Mouse (Mus musculus) erythroblast, embryonic 14.5 days (primary cell): ENCODE results near the gene Gm44805. TPM values are rescaled to one million over a fixed set of nuclear protein-coding genes. Genes with fewer than 3 reads are reported as not detected.

Source experiments
- H3K27me3 ChIP-seq: 2 replicates; pipeline ENCODE4 v1.6.1; 2012; ENCODE audit warnings: inconsistent platforms; ENCODE audit not compliant: control insufficient read depth
- H3K36me3 ChIP-seq: 2 replicates; pipeline ENCODE4 v1.6.1; 2012; ENCODE audit warnings: mild to moderate bottlenecking, inconsistent platforms; ENCODE audit not compliant: control insufficient read depth
- H3K4me1 ChIP-seq: 2 replicates; pipeline ENCODE4 v1.6.1; 2012; ENCODE audit warnings: inconsistent platforms; ENCODE audit not compliant: control insufficient read depth
- H3K4me3 ChIP-seq: replicated peaks from 2 replicates; pipeline ENCODE3; 2012; ENCODE audit warnings: moderate library complexity, mild to moderate bottlenecking, inconsistent platforms
- H3K9me3 ChIP-seq: 2 replicates; pipeline ENCODE4 v1.6.1; 2012; ENCODE audit warnings: low read length, inconsistent platforms, mixed read lengths; ENCODE audit not compliant: control insufficient read depth
- GATA1 ChIP-seq: IDR thresholded peaks from 2 replicates; pipeline ENCODE4 v1.6.1; 2012; ENCODE audit warnings: low read length, inconsistent platforms, mixed read lengths
- TAL1 ChIP-seq: IDR thresholded peaks from 3 replicates; pipeline ENCODE4 v1.6.1; 2012; ENCODE audit warnings: low read length, inconsistent platforms, mixed read lengths
- polyA plus RNA-seq: library from polyadenylated mRNA; stranded (reverse); fragments of >175 nt; gene quantifications from 2 replicates; pipeline ENCODE4 v1.2.3, GENCODE M21; 2012

Gm44805 gene
- polyA plus RNA-seq, 1 experiment = not detected

DNA sequence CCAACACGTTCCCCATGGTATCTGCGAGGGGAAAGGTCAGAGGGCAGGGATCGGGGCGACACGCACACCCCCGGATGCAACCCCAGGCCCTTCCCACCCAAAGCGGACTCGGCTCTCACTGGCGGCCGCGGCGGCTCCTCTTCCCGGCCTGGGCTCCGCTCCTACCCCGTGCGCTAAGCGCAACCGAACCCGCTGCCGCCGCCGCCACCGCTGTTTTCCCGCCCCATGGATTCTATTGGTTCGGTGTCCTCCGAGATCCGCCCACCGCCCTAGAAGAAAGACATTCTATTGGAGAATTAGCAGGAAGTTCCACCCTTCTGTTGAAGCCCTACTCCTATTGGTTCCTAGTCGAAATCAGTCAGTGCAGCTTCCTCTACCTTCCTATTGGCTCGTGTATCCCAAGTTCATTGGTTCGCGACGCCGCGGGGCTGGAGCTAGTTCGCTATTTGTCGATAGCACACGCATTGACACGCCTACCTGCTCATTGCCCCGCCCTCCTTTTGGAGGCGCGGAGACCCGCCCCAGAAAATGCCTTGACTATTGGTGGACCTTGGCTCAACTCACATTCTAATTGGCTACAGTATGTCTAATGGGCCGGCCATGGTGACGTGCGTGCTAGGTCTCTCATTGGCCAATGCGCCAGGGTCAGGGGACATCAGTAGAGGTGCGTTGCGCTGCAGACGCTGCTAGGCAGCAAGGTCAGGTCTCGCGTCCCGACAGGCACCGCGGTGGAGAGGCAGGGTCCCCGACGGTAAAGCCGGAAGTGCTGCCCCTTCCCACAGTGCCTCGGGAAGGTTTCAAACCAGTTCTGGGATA is 34.2 kb upstream of the Gm44805 start, which contains the start of gene Tomm40:
Tomm40 (minus strand) TSS at position 200 of the 816 bp plus-strand sequence.
- Histone ChIP-seq H3K4me1 (peaks cover 51% of the 10 kb centered on the region), H3K27me3 (no peaks in the 10 kb centered on the region), H3K4me3 (peak within 1 kb of the TSS; percentile 97), H3K36me3 (peaks cover 35% of the 10 kb centered on the region), H3K9me3 (no peaks in the 10 kb centered on the region)
- TF ChIP-seq GATA1 = no peak
- TF ChIP-seq TAL1 = no peak

DNA sequence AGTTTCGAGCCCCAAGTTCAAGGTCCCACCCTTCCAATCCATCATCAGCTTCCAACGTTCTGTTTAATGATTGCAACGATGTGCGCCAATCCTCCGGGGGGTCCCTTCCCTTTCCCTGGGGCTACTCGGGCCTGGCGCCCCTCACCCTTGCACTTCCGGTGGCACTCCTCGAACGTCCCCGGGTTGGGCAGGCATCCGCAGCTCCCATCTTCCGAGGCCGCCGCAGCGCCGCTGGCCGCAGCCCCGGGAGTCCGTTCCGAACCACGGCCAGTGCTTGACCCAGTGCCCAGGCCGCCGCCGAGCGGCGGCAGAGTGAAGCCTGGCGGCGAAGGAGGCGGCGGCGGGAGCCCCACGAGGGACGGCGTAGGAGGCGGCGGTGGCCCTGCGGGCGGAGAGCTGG is 33.6 kb upstream of the Gm44805 start:
- no peak for TF ChIP-seq TAL1
- no peak for TF ChIP-seq GATA1
- Histone ChIP-seq H3K4me1 (peaks cover 51% of the 10 kb centered on the region), H3K9me3 (no peaks in the 10 kb centered on the region), H3K4me3 (peak overlapping the region; percentile 97), H3K27me3 (no peaks in the 10 kb centered on the region), H3K36me3 (peaks cover 40% of the 10 kb centered on the region)

DNA sequence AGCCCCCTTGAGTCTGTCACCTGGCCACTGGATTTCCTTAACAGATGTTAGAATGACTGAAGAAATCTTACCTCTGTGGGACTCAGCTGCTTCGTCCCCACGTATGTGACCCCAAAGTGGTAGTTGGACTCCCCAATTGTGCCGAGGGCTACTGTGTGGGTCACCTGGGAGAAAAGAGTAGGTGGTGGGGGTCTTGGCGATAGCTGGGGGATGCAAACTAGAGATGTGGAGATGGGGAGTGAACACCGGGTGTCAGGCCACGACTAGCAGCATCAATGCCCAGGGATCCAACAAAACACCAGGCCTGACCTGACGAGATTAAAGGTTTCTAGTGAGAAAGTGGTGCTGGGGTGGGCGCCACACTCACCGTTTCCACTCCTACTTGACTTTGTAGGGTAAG is 32.4 kb upstream of the Gm44805 start:
- Histone ChIP-seq H3K36me3 (peaks cover 52% of the 10 kb centered on the region), H3K4me1 (peaks cover 45% of the 10 kb centered on the region), H3K9me3 (no peaks in the 10 kb centered on the region), H3K27me3 (no peaks in the 10 kb centered on the region), H3K4me3 (peak overlapping the region; percentile 97)
- TF ChIP-seq TAL1 = no peak
- TF ChIP-seq GATA1 = no peak

DNA sequence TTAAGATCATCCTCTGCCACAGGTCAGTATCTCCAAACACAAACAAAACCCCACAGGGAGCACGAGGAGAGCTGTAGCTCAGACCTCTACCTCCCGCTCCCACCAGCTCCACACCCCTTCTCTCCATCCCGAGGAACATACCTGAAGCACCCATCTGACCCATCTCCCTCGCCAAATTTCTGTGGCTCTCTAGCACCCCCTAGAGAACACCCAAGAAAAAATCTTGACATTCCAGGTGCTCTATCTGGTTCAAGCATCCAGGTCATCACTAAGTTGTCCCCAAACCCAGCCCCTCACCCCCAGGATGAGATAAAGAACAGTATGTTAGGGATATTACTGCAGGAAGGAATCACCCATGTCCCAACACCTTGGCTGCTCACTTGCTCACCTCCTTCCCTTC is 32.0 kb upstream of the Gm44805 start:
- Histone ChIP-seq H3K27me3 (no peaks in the 10 kb centered on the region), H3K4me1 (peaks cover 44% of the 10 kb centered on the region), H3K4me3 (no peak overlapping the region), H3K9me3 (no peaks in the 10 kb centered on the region), H3K36me3 (peaks cover 56% of the 10 kb centered on the region)
- TF ChIP-seq TAL1 (no peak), GATA1 (no peak)

DNA sequence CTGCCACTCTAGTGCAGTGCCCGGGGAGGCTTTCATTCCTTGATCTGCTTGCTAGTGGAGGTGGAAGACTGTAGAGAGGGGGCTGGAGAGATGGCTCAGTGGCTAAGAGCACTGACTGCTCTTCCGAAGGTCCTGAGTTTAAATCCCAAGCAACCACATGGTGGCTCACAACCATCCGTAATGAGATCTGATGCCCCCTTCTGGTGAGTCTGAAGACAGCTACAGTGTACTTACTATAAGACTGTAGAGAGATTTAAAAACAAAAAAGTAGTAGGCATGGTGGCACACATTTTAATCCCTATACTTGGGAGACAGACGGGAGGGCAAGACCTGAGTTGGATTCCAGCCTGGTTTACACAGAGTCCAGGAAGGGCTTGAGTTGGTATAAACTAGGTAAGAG is 31.2 kb upstream of the Gm44805 start:
- Histone ChIP-seq H3K4me3 (no peak overlapping the region), H3K4me1 (peaks cover 43% of the 10 kb centered on the region), H3K9me3 (no peaks in the 10 kb centered on the region), H3K27me3 (no peaks in the 10 kb centered on the region), H3K36me3 (peaks cover 63% of the 10 kb centered on the region)
- no peak for TF ChIP-seq GATA1
- no peak for TF ChIP-seq TAL1

DNA sequence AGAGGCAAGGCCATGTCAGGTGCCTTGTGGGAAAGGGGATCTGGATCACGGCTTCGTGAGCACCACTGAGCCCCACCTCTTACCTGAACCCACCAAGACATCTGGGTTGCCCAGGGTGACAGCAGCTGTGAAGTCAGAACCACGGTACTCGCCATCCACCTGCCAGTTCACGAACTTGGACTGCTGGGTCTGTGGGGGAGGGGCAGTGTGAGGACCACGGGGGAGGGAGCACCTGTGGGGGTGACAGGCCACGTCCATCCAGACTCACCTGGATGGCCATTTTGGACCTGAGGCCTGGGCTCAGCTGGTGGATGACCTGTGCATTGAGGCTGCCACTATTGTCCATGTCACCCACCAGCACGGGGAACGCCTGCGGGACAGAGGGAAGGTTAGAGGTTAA is 29.4 kb upstream of the Gm44805 start:
- Histone ChIP-seq H3K4me3 (no peak overlapping the region), H3K36me3 (peaks cover 72% of the 10 kb centered on the region), H3K9me3 (no peaks in the 10 kb centered on the region), H3K27me3 (no peaks in the 10 kb centered on the region), H3K4me1 (peaks cover 27% of the 10 kb centered on the region)
- no peak for TF ChIP-seq GATA1

DNA sequence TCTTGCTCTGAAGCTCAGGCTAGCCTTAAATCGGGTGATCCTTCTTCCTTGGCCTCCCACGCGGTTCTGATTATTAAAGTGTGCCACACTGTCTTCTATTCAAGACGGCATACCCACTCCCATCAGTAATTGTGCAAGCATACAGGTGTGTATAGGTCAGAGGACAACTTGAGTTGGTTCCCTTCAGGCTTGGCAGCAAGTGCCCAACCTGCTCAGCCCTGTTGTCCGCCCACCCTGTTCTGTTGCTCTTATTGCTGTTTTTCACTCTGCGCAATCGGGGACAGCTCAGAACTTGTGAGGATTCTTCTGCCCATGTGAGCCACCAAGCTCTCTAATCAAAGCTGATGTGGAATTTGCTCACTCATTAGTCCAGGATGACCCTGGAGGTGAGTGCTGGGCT is 24.0 kb upstream of the Gm44805 start:
- H3K36me3 ChIP-seq = peaks cover 77% of the 10 kb centered on the region
- H3K4me3 ChIP-seq = no peak overlapping the region
- no peaks in the 10 kb centered on the region for H3K27me3 ChIP-seq
- TF ChIP-seq TAL1 = no peak
- no peak for TF ChIP-seq GATA1
- no peaks in the 10 kb centered on the region for H3K9me3 ChIP-seq
- H3K4me1 ChIP-seq = peaks cover 16% of the 10 kb centered on the region

DNA sequence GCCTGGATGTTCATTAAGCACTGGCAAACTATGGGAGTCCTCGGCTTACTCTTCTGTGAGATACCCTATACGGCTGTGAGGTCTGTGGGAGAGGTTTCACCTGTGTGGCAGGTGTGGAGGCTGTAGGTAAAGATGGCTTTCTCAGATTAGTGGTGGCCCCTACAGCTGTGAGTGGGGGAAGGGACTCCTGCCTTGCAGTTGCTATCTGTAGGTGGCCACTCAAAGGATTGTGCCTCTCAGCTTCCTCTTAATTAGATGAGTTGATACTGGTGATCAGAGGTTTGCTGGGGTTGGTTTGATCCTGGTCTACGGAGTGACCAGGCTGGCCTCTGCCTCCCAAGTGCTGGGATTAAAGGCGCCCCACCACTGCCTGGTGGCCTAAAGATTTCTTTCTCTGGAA is 23.3 kb upstream of the Gm44805 start:
- H3K36me3 ChIP-seq = peaks cover 72% of the 10 kb centered on the region
- peaks cover 2% of the 10 kb centered on the region; the same call in 1 of the 2 replicates for H3K27me3 ChIP-seq
- H3K4me3 ChIP-seq = no peak overlapping the region
- H3K9me3 ChIP-seq = no peaks in the 10 kb centered on the region
- TF ChIP-seq TAL1 = no peak
- no peak for TF ChIP-seq GATA1
- H3K4me1 ChIP-seq = peaks cover 22% of the 10 kb centered on the region

DNA sequence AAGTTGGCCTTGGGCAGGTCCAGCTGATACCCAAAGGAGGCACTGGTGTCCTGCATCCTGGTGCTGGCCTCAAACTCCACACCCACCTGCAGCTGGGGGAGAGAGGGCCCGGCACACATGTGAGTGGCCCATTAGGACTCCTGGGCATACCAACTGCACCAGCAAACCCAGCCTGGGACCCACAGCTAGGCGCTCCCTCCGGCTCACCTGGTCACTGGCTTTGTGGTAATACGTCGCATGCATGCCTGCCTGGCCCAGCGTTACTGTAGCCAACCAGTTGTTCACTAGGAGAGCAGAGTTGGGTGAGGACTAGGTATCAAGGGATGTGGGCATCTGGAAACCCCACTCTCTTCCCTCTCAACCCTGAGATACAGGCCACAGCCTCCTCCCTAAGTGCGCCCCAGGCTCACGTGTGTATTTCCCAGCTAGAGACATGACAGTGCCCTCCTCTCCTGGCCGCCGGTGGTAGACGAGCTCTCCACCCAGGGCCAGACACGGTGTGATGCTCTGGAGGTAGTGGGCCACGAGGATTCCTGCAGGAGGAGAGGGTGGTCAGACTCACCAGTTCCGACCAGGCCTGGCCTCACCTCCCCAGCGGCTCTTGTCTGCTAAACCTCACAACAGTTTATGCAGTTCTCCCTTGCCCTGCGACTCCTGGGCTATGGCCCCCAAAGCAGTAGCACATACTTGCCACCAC is 21.8 kb upstream of the Gm44805 start:
- Histone ChIP-seq H3K4me3 (no peak overlapping the region), H3K4me1 (peaks cover 37% of the 10 kb centered on the region), H3K27me3 (peaks cover 17% of the 10 kb centered on the region), H3K36me3 (peaks cover 59% of the 10 kb centered on the region), H3K9me3 (no peaks in the 10 kb centered on the region)
- TF ChIP-seq GATA1 = no peak
- TF ChIP-seq TAL1 = no peak
